Mouse (Mus musculus) spleen, postnatal 4 days (tissue): ENCODE results near the gene Sntb2.
A peak's percentile ranks its signal among the peaks of the same experiment; 100 is the strongest.

Experiments
- DNase-seq, 2 experiments: peaks; one replicate each; pipeline ENCODE4 v3.0.0; 2022; ENCODE audit warnings: low spot score in 2 of 2

The Sntb2 gene

DNA sequence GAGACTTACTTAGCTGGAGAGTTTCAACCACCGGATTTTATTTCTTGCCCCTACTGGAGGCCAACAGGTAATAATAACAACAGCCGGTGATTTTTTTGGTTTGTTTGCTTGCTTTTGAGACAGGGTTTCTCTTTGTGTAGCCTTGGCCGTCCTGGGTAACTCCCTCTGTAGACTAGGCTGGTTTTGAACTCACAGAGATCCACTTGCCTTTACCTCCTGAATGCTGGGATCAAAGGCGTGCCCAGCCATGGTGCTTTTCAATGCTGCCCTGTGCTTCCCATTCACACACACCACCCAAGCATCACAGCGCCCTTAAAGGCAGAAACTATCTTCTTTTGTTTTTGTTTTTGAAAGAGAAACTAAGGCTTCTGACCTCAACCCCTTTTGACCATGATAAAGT, 5.6 kb upstream of the Sntb2 start:
- no peak for DNase-seq

DNA sequence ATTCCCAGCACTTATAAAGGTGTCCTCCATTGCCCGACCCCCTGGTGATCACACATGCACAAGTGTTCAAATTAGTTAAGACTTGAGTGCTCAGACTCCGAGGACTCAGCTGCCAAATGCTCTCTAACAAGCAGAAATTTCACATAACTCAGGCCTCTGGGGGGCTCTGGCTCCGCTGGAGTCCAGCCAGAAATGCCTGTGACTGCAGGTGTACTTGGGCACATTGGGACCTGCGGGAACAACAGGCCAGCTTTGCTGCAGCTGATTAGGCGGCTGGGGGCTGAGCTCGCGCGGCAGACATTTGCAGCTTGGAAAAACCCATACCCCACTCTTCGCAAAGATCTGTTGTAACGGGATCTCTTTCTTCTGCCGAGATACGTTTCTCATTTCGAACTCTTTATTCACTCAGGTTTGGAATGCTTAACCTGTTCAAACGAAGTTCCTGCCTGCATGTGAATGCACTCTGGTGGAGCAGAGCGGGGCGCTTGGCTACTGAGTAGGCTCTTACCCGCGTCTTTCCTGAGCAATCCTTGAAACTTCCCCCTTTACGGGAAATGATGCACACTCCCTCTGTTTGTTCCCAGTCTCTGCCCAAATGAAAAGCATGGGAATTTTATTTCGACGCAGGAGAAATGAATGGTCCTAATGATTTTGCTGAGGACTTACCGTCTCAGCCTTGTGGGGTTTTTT, 3.0 kb upstream of the Sntb2 start:
- DNase-seq, result no peak

DNA sequence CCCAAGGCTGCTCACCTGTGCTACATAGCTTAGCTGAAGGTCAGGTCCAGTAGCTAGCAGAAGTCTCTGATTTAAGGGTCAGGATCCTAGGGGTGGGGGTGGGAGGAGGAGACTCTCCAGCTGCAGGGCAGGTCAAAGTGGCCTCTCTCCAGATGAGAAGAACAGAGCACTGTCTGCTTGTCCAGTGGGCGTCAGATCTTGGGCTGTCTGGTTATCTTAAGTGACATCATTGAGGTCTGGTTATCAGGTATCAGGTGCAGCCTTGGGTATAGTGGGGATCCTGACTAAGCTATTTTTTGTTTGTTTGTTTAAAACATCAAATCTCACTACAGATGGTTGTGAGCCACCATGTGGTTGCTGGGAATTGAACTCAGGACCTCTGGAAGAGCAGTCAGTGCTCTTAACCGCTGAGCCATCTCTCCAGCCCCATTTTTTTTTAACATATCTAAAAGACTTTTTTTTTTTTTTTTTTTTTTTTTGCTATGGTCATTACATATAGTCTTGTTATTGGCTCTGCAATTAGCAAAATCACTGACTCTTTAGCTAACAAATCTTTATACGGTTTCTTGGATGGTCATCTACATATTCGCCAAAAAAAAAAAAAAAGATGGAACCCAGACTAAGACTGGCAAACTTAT, 1.9 kb upstream of the Sntb2 start:
- no peak for DNase-seq

DNA sequence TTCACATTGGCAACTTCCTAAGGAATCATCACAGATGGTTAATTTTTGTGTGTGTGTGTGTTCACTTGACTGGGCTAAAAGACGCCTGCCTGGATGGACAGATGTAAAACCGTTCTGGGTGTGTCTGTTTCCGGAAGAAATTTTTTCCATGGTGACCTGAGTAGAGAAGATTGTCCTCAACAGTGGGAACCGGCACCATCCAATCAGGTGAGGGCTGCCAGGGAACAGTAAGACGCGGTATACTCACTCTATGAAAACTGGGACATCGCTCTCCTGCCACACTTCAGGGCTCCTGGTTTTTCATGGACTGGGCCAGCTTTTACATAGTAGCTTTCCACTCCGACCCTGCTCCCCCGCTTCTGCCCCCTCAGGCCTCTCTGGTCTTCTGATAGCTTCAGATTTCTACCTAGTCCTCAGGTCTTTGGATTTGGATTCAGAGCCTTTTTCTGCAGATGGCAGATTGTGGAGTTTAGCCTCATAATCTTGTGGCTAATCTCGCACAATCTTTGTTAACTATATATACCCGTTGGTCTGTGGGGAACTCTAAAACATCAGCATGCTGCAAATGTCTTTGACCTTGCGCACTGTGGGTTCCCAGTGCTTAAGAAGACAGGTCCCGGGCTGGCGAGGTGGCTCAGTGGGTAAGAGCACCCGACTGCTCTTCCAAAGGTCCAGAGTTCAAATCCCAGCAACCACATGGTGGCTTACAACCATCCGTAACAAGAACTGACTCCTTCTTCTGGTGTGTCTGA, 1.1 kb upstream of the Sntb2 start:
- no peak for DNase-seq

DNA sequence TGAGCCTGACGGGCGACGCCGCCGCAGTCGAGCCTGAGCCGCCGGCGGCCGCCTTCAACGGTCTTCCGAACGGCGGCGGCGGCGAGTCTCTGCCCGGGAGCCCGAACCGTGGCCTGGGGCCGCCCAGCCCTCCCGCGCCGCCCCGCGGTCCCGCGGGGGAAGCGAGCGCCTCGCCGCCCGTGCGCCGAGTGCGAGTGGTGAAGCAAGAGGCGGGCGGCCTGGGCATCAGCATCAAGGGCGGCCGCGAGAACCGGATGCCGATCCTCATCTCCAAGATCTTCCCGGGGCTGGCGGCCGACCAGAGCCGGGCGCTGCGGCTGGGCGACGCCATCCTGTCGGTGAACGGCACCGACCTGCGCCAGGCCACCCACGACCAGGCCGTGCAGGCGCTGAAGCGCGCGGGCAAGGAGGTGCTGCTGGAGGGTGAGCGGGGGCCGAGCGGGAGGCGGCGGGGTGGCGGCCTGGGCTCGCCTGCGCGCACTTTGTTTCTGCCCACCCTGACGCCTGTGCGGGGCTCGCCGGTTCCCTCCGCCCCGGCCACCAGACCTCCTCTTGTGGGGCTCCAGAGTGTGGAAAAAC, 438 bp downstream of the Sntb2 start:
- peak; percentile 24 to 76 for DNase-seq

DNA sequence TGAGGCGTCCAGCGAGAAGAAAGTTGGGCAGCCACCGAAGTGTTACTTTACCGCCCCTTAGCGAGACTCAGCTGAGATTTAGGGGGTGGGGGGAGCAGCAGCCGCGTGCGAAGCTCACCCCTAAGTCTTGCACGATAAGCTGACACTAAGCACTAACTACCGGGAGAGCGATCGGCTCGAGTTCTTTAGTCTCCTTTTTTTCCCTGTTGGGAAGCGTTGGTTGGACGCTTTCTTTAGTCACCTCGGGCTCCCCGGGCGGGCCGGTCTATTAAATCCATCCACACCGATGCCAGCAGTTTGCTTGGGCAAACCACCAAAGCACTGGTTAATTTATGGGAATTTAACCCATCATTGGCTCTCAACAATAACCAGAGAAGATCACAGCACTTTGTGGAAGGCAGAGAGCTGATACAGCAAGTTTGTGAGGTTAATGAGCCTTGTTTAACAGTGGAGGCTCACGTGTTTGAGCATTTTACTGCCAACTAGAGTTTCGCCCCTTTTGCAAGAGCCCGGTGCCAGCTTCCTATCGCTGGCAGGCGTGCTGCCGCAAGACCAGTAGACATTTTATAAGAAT, 1.0 kb downstream of the Sntb2 start:
- peak in 1 of 2 experiments; percentile 62 for DNase-seq

DNA sequence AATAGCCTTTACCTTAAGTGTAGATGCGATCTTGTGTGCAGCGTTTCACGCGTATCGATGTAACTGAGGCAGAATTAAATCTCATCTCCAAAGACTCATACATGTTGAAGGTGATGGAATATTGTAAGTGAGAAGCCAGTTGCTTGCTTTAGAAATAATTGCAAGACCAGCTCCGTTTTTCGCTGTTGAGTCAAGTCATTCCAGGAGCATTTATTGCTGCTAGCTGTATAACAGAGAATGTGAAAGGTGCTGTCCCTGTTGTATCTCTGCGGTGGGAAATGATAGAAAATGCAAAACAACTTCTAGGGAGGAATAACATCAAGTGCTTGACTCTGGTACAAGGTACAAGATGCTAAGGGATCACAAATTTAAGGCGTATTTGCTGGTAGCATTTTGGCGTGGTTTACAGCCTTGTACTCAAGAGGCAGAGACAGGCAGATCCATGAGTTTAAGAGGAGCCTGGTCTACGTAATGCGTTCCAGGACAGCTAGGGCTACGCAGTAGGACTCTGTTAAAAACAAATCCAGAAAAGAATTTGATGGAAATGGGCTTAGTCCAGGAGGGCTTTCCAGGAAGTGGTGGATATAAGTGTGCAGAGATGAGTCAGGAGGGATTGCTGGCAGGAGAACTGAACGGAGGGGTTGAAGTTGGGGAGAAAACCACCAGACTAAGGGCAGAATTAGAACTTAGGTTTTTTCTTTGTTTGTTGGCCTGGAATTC, 1.7 kb downstream of the Sntb2 start:
- no peak for DNase-seq

GRCm38 (mm10) chr8:106941806-106942205, 6.3 kb downstream of the Sntb2 start:
- no peak for DNase-seq

- DNase-seq, result no peak
These were observed 8.4 kb downstream of the Sntb2 start for GRCm38 (mm10) chr8:106943874-106944418.

DNA sequence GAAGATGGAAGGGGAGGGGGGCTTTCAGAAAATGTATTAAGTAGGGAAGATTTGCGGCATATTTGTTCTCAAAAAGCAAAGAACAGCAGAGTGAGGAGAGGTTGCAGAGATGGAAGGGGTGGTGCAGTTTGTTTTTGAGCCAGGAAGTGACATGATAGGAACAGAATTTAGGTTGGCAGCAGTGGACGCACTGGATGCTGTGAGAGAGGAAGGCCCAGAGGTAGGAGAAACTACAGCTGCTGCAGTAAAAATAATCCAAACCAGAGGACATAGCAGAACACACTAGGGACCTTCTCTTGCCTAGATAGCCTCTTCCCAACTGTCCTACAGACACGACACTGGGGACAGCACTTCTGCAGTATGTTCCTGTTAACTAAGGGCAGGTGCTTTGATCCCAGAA, 9.2 kb downstream of the Sntb2 start:
- no peak for DNase-seq

DNA sequence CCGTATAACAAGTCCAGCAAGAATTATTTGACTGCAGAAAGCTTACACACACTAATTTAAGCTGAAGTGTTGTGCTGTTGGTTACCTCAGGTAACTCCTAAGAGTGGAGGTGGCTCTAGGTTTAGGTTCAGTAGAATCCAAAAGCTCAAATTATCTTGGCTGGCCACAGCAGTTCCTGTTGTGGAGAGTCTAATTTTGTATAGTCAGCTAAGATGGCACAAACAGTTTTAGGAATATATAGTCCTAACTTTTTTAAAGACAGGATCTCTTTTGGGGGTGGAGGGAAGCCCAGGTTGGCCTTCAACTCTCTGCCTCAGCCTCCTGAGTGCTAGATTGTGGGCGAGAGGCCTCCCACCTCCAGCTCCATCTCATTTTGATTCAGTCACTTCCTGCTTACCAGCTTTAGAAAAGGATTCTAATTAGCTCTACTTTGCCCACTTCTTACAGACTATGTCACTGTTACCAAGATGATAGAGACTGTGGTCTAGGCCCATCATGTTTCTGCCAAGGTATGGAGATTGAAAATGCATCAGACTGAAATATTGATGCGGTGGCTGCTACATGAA, 13.2 kb downstream of the Sntb2 start:
- no peak for DNase-seq

- no peak for DNase-seq
These were observed 16.2 kb downstream of the Sntb2 start for GRCm38 (mm10) chr8:106951707-106952106.

DNA sequence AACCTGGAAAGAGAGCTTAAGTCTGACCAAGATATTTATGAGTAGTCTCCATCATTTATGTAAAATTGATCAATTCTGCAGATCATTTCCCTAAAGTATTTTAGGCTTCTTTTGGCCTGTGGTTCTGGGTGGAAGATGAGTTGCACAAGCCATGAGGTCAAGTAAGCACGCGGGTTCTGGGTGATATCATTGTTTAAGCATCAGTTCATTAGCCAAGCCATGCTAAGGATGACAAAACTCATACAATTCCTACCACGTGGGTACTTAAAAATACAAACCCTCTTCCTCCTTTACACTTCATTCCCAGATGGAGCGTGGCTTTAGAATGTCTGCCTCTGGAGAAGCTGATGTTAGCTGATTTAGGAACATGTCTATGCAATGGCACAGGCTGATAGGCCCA, 18.0 kb downstream of the Sntb2 start:
- DNase-seq, result no peak

- no peak for DNase-seq
These were observed 21.5 kb downstream of the Sntb2 start for GRCm38 (mm10) chr8:106957086-106957485.

- DNase-seq, result no peak
These were observed 22.7 kb downstream of the Sntb2 start for GRCm38 (mm10) chr8:106958212-106958611.

DNA sequence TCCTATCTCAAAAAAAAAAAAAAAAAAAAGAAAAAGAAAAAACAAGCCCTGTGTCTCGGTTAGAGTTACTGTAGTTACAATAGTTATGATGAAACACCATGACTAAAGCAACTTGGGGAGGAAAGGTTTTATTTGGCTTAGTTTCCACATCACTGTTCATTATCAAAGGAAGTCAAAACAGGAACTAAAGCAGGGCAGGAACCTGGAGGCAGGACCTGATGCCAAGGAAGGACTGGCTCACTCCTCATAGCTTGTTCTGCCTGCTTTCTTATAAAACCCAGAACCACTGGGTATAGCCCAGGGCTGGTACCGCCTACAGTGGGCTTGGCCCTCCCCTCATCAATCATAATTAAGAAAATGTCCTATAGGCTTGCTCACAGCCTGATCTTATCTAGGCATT, 24.1 kb downstream of the Sntb2 start:
- DNase-seq, result no peak

GRCm38 (mm10) chr8:106962322-106962721, 26.8 kb downstream of the Sntb2 start:
- no peak for DNase-seq

DNA sequence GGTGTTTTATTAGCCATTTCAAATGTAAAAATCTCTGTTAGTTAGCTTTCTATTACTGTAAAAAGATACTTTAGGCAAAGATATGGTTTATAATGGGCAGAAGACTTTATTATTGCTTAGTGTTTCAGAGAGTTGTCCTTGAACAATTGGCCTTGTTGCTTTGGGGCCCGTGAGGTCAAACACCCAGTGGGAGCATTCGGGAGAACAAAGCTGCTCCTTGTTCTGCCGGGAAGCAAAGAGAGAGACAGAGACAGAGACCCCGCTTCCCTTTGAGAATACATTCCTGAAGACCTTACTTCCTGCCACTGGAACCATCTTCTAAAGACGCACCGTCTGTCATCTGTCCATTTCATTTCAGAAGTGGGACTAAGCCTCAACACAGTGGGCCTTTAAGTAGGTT, 27.8 kb downstream of the Sntb2 start:
- no peak for DNase-seq

- no peak for DNase-seq
These were observed 29.0 kb downstream of the Sntb2 start for GRCm38 (mm10) chr8:106964573-106964972.

- no peak for DNase-seq
These were observed 34.4 kb downstream of the Sntb2 start for GRCm38 (mm10) chr8:106969964-106970363.

- DNase-seq, result no peak
These were observed 36.4 kb downstream of the Sntb2 start for GRCm38 (mm10) chr8:106971916-106972315.
